Mouse (Mus musculus): ENCODE results near the gene Clcn2.
A peak's percentile ranks its signal among the peaks of the same experiment; 100 is the strongest.

- peak in 1 of 2 experiments; percentile 83; a peak in 3 of 4 replicates for TF ChIP-seq POLR2A (IDR thresholded peaks at IDR 0.05; ENCODE audit: control insufficient read depth in 1 of 2, insufficient read depth in 1 of 2, low read depth in 1 of 2, low read length in 2 of 2, poor library complexity in 1 of 2)
- TF ChIP-seq MXI1 (IDR thresholded peaks at IDR 0.05; ENCODE audit: low read depth, low read length): peak; percentile 92
- TF ChIP-seq SMC3 (IDR thresholded peaks at IDR 0.05; ENCODE audit: low read depth, low read length): no peak
- peak in 2 of 3 experiments; percentile 13 to 21; a peak in 3 of 6 replicates for TF ChIP-seq CTCF (IDR thresholded peaks at IDR 0.05 in 2 of 3, conservative IDR thresholded peaks at IDR 0.05 in 1 of 3; ENCODE audit: control insufficient read depth in 1 of 3, insufficient read depth in 1 of 3, low read depth in 2 of 3, low read length in 3 of 3, poor library complexity in 1 of 3, severe bottlenecking in 1 of 3)
- peak; percentile 3; the same call in 1 of the 2 replicates for TF ChIP-seq ZC3H11A (IDR thresholded peaks at IDR 0.05; ENCODE audit: low read depth, low read length)
- TF ChIP-seq RCOR1 (IDR thresholded peaks at IDR 0.05; ENCODE audit: low read depth, low read length): no peak
- TF ChIP-seq NELFE (IDR thresholded peaks at IDR 0.05; ENCODE audit: low read depth, low read length): peak; percentile 44
- TF ChIP-seq GABPA (IDR thresholded peaks at IDR 0.05; ENCODE audit: low read depth, low read length): no peak
- no peak for TF ChIP-seq ELF1 (IDR thresholded peaks at IDR 0.05; ENCODE audit: low read depth, low read length)
- no peak for TF ChIP-seq ZNF384 (IDR thresholded peaks at IDR 0.05; ENCODE audit: low read depth, low read length)
These were observed 1.3 kb downstream of the Clcn2 start for GRCm38 (mm10) chr16:20715976-20716840.

Measured in MEL (cell line).